Mouse (Mus musculus) ES-Bruce4 (cell line): ENCODE data around the gene Maml3.

Experiments used
- CTCF ChIP-seq: IDR thresholded peaks from one replicate; pipeline ENCODE4 v1.8.1; 2011; ENCODE audit warnings: low read depth, low read length
- POLR2A ChIP-seq: IDR thresholded peaks from one replicate; pipeline ENCODE4 v1.8.1; 2011; ENCODE audit warnings: low read length; ENCODE audit not compliant: insufficient read depth

DNA sequence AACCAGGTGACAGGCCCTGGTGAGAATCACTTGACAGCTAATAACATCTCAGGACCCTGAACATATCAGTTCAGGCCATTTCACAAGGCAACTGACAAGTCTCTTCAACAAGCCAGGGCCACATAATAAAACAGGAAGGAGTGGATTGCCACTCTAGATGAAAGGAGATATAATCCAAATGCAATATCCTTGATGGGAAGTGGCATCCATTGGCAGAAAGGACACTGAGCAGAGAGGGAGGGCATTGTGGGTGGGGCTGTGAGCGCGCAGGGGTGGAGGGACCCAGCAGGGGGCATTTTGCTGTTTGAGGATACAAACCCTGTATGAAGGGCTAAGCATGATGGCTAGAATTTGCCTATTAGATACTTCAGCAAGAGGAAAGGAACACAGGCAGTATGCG, 340.7 kb downstream of the Maml3 start:
- TF ChIP-seq CTCF (no peak), POLR2A (no peak)
